Comparison of ENCODE assay signal across 9 mouse cellular contexts in genomic region chr14:21523851-21524441, GRCm38 (mm10). TPM values are rescaled to one million over a fixed set of nuclear protein-coding genes. Genes with fewer than 3 reads are reported as not detected.
DNase-seq lines count a peak whose midpoint lies in the region; ATAC-seq and TF ChIP-seq lines count a peak whose summit lies in the region.
"Had no signal": no experiment of that assay in that cellular context is flagged by ENCODE, and none has a peak within 500 bp of the region (broad histone marks: within the 10 kb centered on the region; RNA-seq: fewer than 3 reads in every experiment).

No protein-coding gene starts in this region.

- H3K36me3 ChIP-seq in kidney, embryonic 16.5 days (ENCODE audit: insufficient read depth, low read length), result 0 out of 2 replicates have a peak, but pooled peaks cover 7% of the 10 kb centered on the region
- H3K36me3 ChIP-seq in midbrain, embryonic 15.5 days (replicated peaks), result no peaks in the 10 kb centered on the region
- H3K36me3 ChIP-seq in liver, postnatal 0 days (replicated peaks; ENCODE audit: insufficient read depth, low read length), result no peaks in the 10 kb centered on the region

- DNase-seq in kidney, adult 8-10 months, result no peak
- peak; percentile 90 for DNase-seq in cerebellum, adult 11-12 months
- DNase-seq in frontal cortex, adult 2 months (ENCODE audit: extremely low spot score in 1 of 2, low spot score in 1 of 2), result peak; percentile 79 to 80
- peak in 1 of 2 experiments; percentile 64 for DNase-seq in left cerebral cortex, adult 2 months (ENCODE audit: extremely low spot score in 1 of 2, low spot score in 2 of 2)
- no peak for DNase-seq in ovary, postnatal 10 days (ENCODE audit: low spot score)
- no peak for DNase-seq in liver, postnatal 0 days
- DNase-seq: liver, embryonic 13.5 days had no signal

- intact Hi-C loops in left cerebral cortex, adult 2 months (cut with DNase I), result loop anchor here (5.0 kb wide), 2 partner anchors 113 to 133 kb away; no protein-coding TSS in a partner anchor

- no peak for TF ChIP-seq CTCF in left cerebral cortex, adult 2 months (IDR thresholded peaks at IDR 0.05)
- TF ChIP-seq CTCF in liver, postnatal 0 days (IDR thresholded peaks at IDR 0.05; ENCODE audit: low read depth), result no peak

- no peak overlapping the region for H3K4me3 ChIP-seq in kidney, embryonic 16.5 days (ENCODE audit: low read length)
- H3K4me3 ChIP-seq in left cerebral cortex, adult 2 months, result no peak overlapping the region
- no peak overlapping the region for H3K4me3 ChIP-seq in midbrain, embryonic 15.5 days
- H3K4me3 ChIP-seq in liver, postnatal 0 days (ENCODE audit: low read depth, low read length), result no peak overlapping the region
- H3K4me3 ChIP-seq: liver, embryonic 13.5 days had no signal

- peak overlapping the region; percentile 73 for H3K27ac ChIP-seq in kidney, embryonic 16.5 days (ENCODE audit: low read length)
- peak overlapping the region; percentile 87 for H3K27ac ChIP-seq in left cerebral cortex, adult 2 months
- H3K27ac ChIP-seq in midbrain, embryonic 15.5 days, result peak overlapping the region; percentile 57
- H3K27ac ChIP-seq in liver, postnatal 0 days (ENCODE audit: low read depth), result no peak overlapping the region
- H3K27ac ChIP-seq: liver, embryonic 13.5 days had no signal

- WGBS in kidney, embryonic 16.5 days, result 51% methylated on average over 3 of the region's 3 CpGs
- 20% methylated on average over 3 of the region's 3 CpGs for WGBS in midbrain, embryonic 15.5 days
- WGBS in liver, postnatal 0 days (ENCODE audit: insufficient replicate concordance), result 70% methylated on average over 3 of the region's 3 CpGs

- H3K27me3 ChIP-seq in kidney, embryonic 16.5 days (ENCODE audit: insufficient read depth, low read length), result no peaks in the 10 kb centered on the region
- no peaks in the 10 kb centered on the region for H3K27me3 ChIP-seq in midbrain, embryonic 15.5 days (replicated peaks)
- H3K27me3 ChIP-seq in liver, postnatal 0 days (ENCODE audit: insufficient read depth, low read length), result no peaks in the 10 kb centered on the region
- H3K27me3 ChIP-seq: liver, embryonic 13.5 days had no signal

- TF ChIP-seq EP300 in liver, postnatal 0 days (IDR thresholded peaks at IDR 0.05; ENCODE audit: low read depth), result no peak

- peaks cover 23% of the 10 kb centered on the region for H3K4me1 ChIP-seq in kidney, embryonic 16.5 days (ENCODE audit: insufficient read depth, low read length)
- peaks cover 55% of the 10 kb centered on the region for H3K4me1 ChIP-seq in midbrain, embryonic 15.5 days
- peaks cover 10% of the 10 kb centered on the region for H3K4me1 ChIP-seq in liver, postnatal 0 days (ENCODE audit: insufficient read depth)

- H3K4me2 ChIP-seq in kidney, embryonic 16.5 days (replicated peaks; ENCODE audit: low read depth, low read length), result no peak overlapping the region
- no peak overlapping the region for H3K4me2 ChIP-seq in midbrain, embryonic 15.5 days
- H3K4me2 ChIP-seq in liver, postnatal 0 days (ENCODE audit: low read depth, low read length), result no peak overlapping the region
- H3K4me2 ChIP-seq: liver, embryonic 13.5 days had no signal

- ATAC-seq in kidney, embryonic 16.5 days (ENCODE audit: low FRiP score, low TSS enrichment), result peak; percentile 65; the same call in 1 of the 2 replicates
- ATAC-seq in midbrain, embryonic 15.5 days (replicated peaks), result 0 out of 2 replicates have a peak, but pooled peaks have one; percentile 61
- no peak for ATAC-seq in liver, postnatal 0 days

- H3K9ac ChIP-seq in kidney, embryonic 16.5 days (replicated peaks; ENCODE audit: low read length), result no peak overlapping the region
- H3K9ac ChIP-seq in midbrain, embryonic 15.5 days, result no peak overlapping the region
- no peak overlapping the region for H3K9ac ChIP-seq in liver, postnatal 0 days (replicated peaks)
- H3K9ac ChIP-seq: liver, embryonic 13.5 days had no signal

- H3K9me3 ChIP-seq in kidney, embryonic 16.5 days (ENCODE audit: low read length), result no peaks in the 10 kb centered on the region
- H3K9me3 ChIP-seq in midbrain, embryonic 15.5 days, result no peaks in the 10 kb centered on the region
- H3K9me3 ChIP-seq in liver, postnatal 0 days (ENCODE audit: low read length), result no peaks in the 10 kb centered on the region
- H3K9me3 ChIP-seq: liver, embryonic 13.5 days had no signal

RNA-seq across cellular contexts. Expression of gene Kat6b, which starts 42.7 kb away (rescaled TPM):
- polyA plus RNA-seq in kidney, embryonic 16.5 days (2015; fragmentation: Nextera tagmentation; extraction: Ambion mirVana), result 12.0 and 15.7 TPM in 2 replicates
- polyA plus RNA-seq in frontal cortex, adult 2 months (2012; rRNA removed), result 41.3 and 45.9 TPM in 2 replicates
- total RNA-seq in left cerebral cortex, adult 2 months (2021), result 100 to 1,000 TPM; 117 to 118 TPM
- 22.9 and 23.7 TPM in 2 replicates for polyA plus RNA-seq in midbrain, embryonic 15.5 days (2015; fragmentation: Nextera tagmentation; extraction: Ambion mirVana)
- 1.1 and 1.5 TPM in 2 replicates for polyA plus RNA-seq in liver, postnatal 0 days (2015; fragmentation: Nextera tagmentation; extraction: Ambion mirVana)

Comparison
In these comparisons a context has a peak if more than half of its experiments do, and no peak if none do; other contexts are left out.
1. DNase-seq: peak in cerebellum, adult 11-12 months (single experiment) and frontal cortex, adult 2 months (2 of 2); none in kidney, adult 8-10 months (0 of 2), ovary, postnatal 10 days (single experiment) and liver, postnatal 0 days (single experiment).